27 mouse cellular contexts compared by ENCODE assay signal in genomic region chr15:101200777-101201295, GRCm38 (mm10). TPM values are rescaled to one million over a fixed set of nuclear protein-coding genes. Genes with fewer than 3 reads are reported as not detected.
DNase-seq lines count a peak whose midpoint lies in the region.
"Had no signal": no experiment of that assay in that cellular context is flagged by ENCODE, and none has a peak within 500 bp of the region (broad histone marks: within the 10 kb centered on the region; RNA-seq: fewer than 3 reads in every experiment).

No protein-coding gene starts in this region.

- no peak overlapping the region for H3K27ac ChIP-seq in limb, embryonic 10.5 days
- H3K27ac ChIP-seq: embryonic facial prominence, embryonic 10.5 days; embryonic facial prominence, embryonic 13.5 days; forebrain, embryonic 12.5 days; forebrain, embryonic 15.5 days; heart, embryonic 15.5 days; hindbrain, embryonic 10.5 days; hindbrain, embryonic 13.5 days; intestine, embryonic 15.5 days had no signal

- no peaks in the 10 kb centered on the region for H3K4me1 ChIP-seq in limb, embryonic 10.5 days
- H3K4me1 ChIP-seq: embryonic facial prominence, embryonic 10.5 days; embryonic facial prominence, embryonic 13.5 days; forebrain, embryonic 12.5 days; forebrain, embryonic 15.5 days; heart, embryonic 12.5 days had no signal

- H3K36me3 ChIP-seq in limb, embryonic 10.5 days = peaks cover 94% of the 10 kb centered on the region
- H3K36me3 ChIP-seq: G1E had no signal

- H3K4me3 ChIP-seq in limb, embryonic 10.5 days = no peak overlapping the region
- H3K4me3 ChIP-seq: embryonic facial prominence, embryonic 10.5 days; embryonic facial prominence, embryonic 13.5 days; erythroblast, embryonic 14.5 days; forebrain, embryonic 12.5 days; forebrain, embryonic 15.5 days; heart, embryonic 12.5 days; heart, embryonic 15.5 days; hindbrain, embryonic 10.5 days; hindbrain, embryonic 13.5 days; intestine, embryonic 15.5 days had no signal

- H3K9me3 ChIP-seq in limb, embryonic 10.5 days (replicated peaks) = no peaks in the 10 kb centered on the region
- H3K9me3 ChIP-seq: forebrain, embryonic 12.5 days; forebrain, embryonic 15.5 days; heart, embryonic 15.5 days; hindbrain, embryonic 13.5 days; intestine, embryonic 15.5 days had no signal

- WGBS in limb, embryonic 10.5 days = 98% methylated on average over 9 of the region's 9 CpGs

- H3K27me3 ChIP-seq in limb, embryonic 10.5 days (ENCODE audit: low read depth, poor library complexity, severe bottlenecking) = no peaks in the 10 kb centered on the region
- H3K27me3 ChIP-seq: embryonic facial prominence, embryonic 13.5 days; forebrain, embryonic 15.5 days; heart, embryonic 12.5 days; heart, embryonic 15.5 days; hindbrain, embryonic 13.5 days; intestine, embryonic 15.5 days; Patski had no signal

- peak; percentile 47 for DNase-seq in cerebellum, adult 9-10 months
- no peak for DNase-seq in cerebellum, adult 9-11 months
- DNase-seq in ES-CJ7 (ENCODE audit: low read depth, low spot score) = peak; percentile 77
- DNase-seq in ZHBTc4 (ENCODE audit: low read depth, low spot score) = peak; percentile 65
- DNase-seq in spleen, postnatal 14 days (ENCODE audit: low spot score in 2 of 2) = no peak
- DNase-seq in limb, embryonic 10.5 days (ENCODE audit: low spot score) = no peak
- DNase-seq: adrenal gland, adult 8-10 months; adrenal gland, postnatal 25 days; embryo, embryonic 11 days; gastrocnemius, postnatal 25 days; heart, adult 18-20 months; heart, postnatal 10 days; heart, postnatal 36 days; kidney, adult 18-20 months had no signal

RNA-seq across cellular contexts. Expression of gene Grasp, which starts 23.2 kb away (rescaled TPM):
- 5.4 and 6.9 TPM in 2 replicates for polyA plus RNA-seq in limb, embryonic 10.5 days (2016; fragmentation: Nextera tagmentation; extraction: Ambion mirVana)
- polyA plus RNA-seq: activated CD4-positive, CD25-positive, alpha-beta regulatory T cell, adult 4 months had no signal

RNA-seq across cellular contexts. Expression of gene Acvr1b, which starts 27.0 kb away (rescaled TPM):
- 5.0 and 5.7 TPM in 2 replicates for polyA plus RNA-seq in limb, embryonic 10.5 days (2016; fragmentation: Nextera tagmentation; extraction: Ambion mirVana)
- polyA plus RNA-seq: G1E had no signal

RNA-seq across cellular contexts. Expression of gene Nr4a1, which starts 53.2 kb away (rescaled TPM):
- 4.1 and 7.1 TPM in 2 replicates for polyA plus RNA-seq in limb, embryonic 10.5 days (2016; fragmentation: Nextera tagmentation; extraction: Ambion mirVana)

Comparison
In these comparisons a context has a peak if more than half of its experiments do, and no peak if none do; other contexts are left out.
1. DNase-seq: peak in cerebellum, adult 9-10 months (single experiment), ES-CJ7 (single experiment) and ZHBTc4 (single experiment); none in cerebellum, adult 9-11 months (single experiment), spleen, postnatal 14 days (0 of 2) and limb, embryonic 10.5 days (single experiment).